Mouse (Mus musculus): Measurements from ENCODE around the gene 2700049A03Rik. TPM values are rescaled to one million over a fixed set of nuclear protein-coding genes. Genes with fewer than 3 reads are reported as not detected.

2700049A03Rik gene
- polyA plus RNA-seq, 1 experiment from 2014 or later: 18.7 TPM

DNA sequence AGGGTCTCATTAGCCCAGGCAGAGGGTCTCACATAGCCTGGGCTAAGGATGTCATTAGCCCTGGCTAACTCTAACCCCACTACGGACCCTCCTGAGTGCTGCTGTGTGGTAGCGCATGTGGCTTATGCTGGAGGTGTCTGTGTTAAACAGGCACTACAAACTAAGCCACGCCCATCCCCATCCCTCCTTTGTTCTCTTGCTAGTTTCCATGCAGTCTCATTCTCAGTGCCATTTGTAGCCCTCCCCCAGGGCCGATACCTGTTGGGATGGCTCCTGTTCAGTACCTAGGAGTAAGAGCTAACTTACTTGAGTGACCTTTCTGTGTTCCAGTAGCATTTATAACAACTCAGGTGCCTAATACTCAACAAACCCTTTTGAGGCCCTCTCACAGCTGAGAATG, 100.4 kb downstream of the 2700049A03Rik start:
- no peak overlapping the region for H3K4me3 ChIP-seq
- H3K9me3 ChIP-seq: peaks cover 7% of the 10 kb centered on the region
- no peaks in the 10 kb centered on the region for H3K27me3 ChIP-seq
- no peak overlapping the region for H3K9ac ChIP-seq
- H3K36me3 ChIP-seq: peaks cover 21% of the 10 kb centered on the region
- 87% methylated on average over 4 of the region's 4 CpGs for WGBS
- no peak overlapping the region for H3K27ac ChIP-seq
- no peak for ATAC-seq (ENCODE audit: insufficient number of reproducible peaks, insufficient read depth, low FRiP score, low TSS enrichment)
- H3K4me2 ChIP-seq (replicated peaks): no peak overlapping the region
- H3K4me1 ChIP-seq: 0 out of 2 replicates have a peak, but pooled peaks cover 2% of the 10 kb centered on the region

GRCm38 (mm10) chr12:71242791-71243190, 106.1 kb downstream of the 2700049A03Rik start:
- Histone ChIP-seq H3K27ac (no peak overlapping the region), H3K27me3 (no peaks in the 10 kb centered on the region), H3K4me3 (no peak overlapping the region), H3K9me3 (peaks cover 21% of the 10 kb centered on the region), H3K4me2 (replicated peaks) (no peak overlapping the region), H3K36me3 (peaks cover 44% of the 10 kb centered on the region), H3K4me1 (peaks cover 16% of the 10 kb centered on the region), H3K9ac (no peak overlapping the region)
- no peak for ATAC-seq (ENCODE audit: insufficient number of reproducible peaks, insufficient read depth, low FRiP score, low TSS enrichment)
- WGBS: 93% methylated on average over 9 of the region's 9 CpGs

DNA sequence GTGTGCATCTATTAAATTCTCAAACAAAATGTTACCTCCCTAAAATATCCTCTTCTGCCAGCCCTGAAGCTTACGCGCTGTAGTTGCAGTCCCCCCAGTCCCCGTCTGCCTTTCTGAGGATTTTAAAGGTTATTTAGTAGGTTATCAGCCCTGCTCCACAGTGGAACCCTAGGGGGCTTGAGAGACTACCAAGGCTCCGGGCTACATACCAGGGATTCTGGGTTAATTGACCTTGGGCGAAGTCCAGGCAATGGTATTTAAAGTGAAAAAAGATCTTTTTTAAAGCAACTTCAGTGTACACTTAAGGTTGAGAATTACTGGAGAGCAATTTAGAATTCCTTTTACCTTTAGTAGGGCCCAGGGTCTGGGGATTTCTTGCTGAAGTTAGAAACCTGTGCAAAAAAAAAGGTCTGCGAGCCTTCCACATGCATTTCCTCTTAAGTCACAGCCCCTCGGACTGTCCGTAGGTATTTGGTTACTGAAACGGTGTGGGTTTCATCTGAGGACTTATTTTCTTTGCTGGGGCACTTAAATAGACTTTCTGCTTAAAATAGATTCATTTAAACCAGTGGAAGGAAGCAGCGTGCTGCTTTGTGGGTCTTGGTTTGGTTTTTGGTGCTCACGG, 108.2 kb downstream of the 2700049A03Rik start:
- ATAC-seq (ENCODE audit: insufficient number of reproducible peaks, insufficient read depth, low FRiP score, low TSS enrichment): no peak
- Histone ChIP-seq H3K4me1 (peaks cover 21% of the 10 kb centered on the region), H3K27me3 (no peaks in the 10 kb centered on the region), H3K36me3 (peaks cover 42% of the 10 kb centered on the region), H3K4me2 (replicated peaks) (no peak overlapping the region), H3K9me3 (peaks cover 21% of the 10 kb centered on the region), H3K4me3 (no peak overlapping the region), H3K9ac (no peak overlapping the region), H3K27ac (peak overlapping the region; percentile 80)
- 34% methylated on average over 11 of the region's 11 CpGs for WGBS

- 84% methylated on average over 8 of the region's 8 CpGs for WGBS
- no peak overlapping the region for H3K9ac ChIP-seq
- peaks cover 27% of the 10 kb centered on the region for H3K4me1 ChIP-seq
- no peak overlapping the region for H3K27ac ChIP-seq
- peaks cover 23% of the 10 kb centered on the region for H3K36me3 ChIP-seq
- peaks cover 13% of the 10 kb centered on the region for H3K9me3 ChIP-seq
- H3K4me2 ChIP-seq (replicated peaks): no peak overlapping the region
- ATAC-seq (ENCODE audit: insufficient number of reproducible peaks, insufficient read depth, low FRiP score, low TSS enrichment): no peak
- no peaks in the 10 kb centered on the region for H3K27me3 ChIP-seq
- no peak overlapping the region for H3K4me3 ChIP-seq
These were observed 110.5 kb downstream of the 2700049A03Rik start for GRCm38 (mm10) chr12:71247191-71247590.

DNA sequence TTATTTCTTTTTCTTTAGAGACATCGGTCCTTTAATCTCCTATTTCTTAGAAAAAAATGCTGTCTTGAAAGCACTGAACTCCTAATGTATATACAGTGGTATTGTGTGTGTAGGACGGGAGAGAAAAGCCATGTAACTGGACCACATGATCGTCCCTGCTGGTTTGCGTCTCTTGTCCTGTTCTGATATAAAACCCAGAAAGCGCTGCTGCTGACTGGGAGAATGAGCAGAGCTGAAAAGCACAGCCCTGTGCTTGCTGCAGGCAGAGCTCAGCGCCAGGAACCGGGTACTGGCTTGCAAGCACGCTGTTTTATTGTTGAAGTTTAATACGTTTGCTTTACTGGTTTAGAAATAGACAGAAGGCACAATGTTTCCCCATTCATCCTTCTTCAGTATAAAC, 112.7 kb downstream of the 2700049A03Rik start:
- 69% methylated on average over 9 of the region's 9 CpGs for WGBS
- Histone ChIP-seq H3K27ac (peak overlapping the region; percentile 38; the same call in 1 of the 2 replicates), H3K9ac (no peak overlapping the region), H3K36me3 (peaks cover 1% of the 10 kb centered on the region; the same call in 1 of the 2 replicates), H3K9me3 (no peaks in the 10 kb centered on the region), H3K4me2 (replicated peaks) (no peak overlapping the region), H3K4me1 (peaks cover 32% of the 10 kb centered on the region), H3K27me3 (no peaks in the 10 kb centered on the region), H3K4me3 (no peak overlapping the region)
- no peak for ATAC-seq (ENCODE audit: insufficient number of reproducible peaks, insufficient read depth, low FRiP score, low TSS enrichment)

- Histone ChIP-seq H3K4me2 (replicated peaks) (no peak overlapping the region), H3K9me3 (no peaks in the 10 kb centered on the region), H3K36me3 (no peaks in the 10 kb centered on the region), H3K4me1 (peaks cover 19% of the 10 kb centered on the region; the same call in 1 of the 2 replicates), H3K4me3 (no peak overlapping the region), H3K9ac (no peak overlapping the region), H3K27ac (peak overlapping the region; percentile 23; the same call in 1 of the 2 replicates), H3K27me3 (no peaks in the 10 kb centered on the region)
- 41% methylated on average over 11 of the region's 11 CpGs for WGBS
- no peak for ATAC-seq (ENCODE audit: insufficient number of reproducible peaks, insufficient read depth, low FRiP score, low TSS enrichment)
These were observed 116.0 kb downstream of the 2700049A03Rik start for GRCm38 (mm10) chr12:71252509-71253167.

GRCm38 (mm10) chr12:71254779-71255178, 118.1 kb downstream of the 2700049A03Rik start:
- Histone ChIP-seq H3K4me2 (replicated peaks) (no peak overlapping the region), H3K36me3 (no peaks in the 10 kb centered on the region), H3K9me3 (no peaks in the 10 kb centered on the region), H3K27me3 (no peaks in the 10 kb centered on the region), H3K9ac (no peak overlapping the region), H3K4me1 (peaks cover 28% of the 10 kb centered on the region), H3K27ac (no peak overlapping the region), H3K4me3 (no peak overlapping the region)
- no peak for ATAC-seq (ENCODE audit: insufficient number of reproducible peaks, insufficient read depth, low FRiP score, low TSS enrichment)
- 60% methylated on average over 7 of the region's 7 CpGs for WGBS

DNA sequence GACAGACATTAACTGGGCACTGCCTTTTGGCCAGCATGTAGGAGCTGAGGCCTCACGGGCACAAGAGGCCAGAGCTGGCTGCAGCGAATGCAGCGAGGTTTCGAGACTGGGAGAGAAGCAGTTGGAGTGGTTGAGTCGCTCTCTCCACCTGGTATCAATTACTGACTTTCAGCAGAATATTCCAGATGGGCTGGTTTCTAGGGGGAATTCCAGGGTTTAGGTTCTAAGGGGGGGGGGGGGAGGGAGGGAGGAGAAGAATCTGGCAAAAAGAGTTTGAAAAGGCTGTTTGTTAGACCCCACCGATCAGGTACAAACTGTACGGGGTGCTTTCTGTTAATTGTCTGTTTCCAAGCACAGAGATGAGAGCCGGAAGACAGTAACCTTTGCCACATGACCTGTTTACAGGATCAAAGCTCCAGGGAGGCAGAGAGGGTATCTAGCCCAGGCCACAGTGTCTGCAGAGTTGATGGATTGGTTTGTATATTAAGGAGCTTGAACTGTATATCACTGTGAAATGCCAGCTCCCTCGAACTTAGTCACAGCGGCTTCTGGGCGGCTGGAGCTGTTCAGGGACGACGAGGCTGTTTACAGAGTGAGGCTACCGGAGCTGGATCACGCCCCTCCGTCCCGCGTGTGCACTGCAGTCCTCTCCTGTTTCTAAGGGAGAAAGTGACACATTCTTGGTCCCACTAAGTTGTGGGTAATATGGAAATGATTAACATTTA, 121.7 kb downstream of the 2700049A03Rik start:
- 0 out of 2 replicates have a peak, but pooled peaks cover 4% of the 10 kb centered on the region for H3K9me3 ChIP-seq
- ATAC-seq (ENCODE audit: insufficient number of reproducible peaks, insufficient read depth, low FRiP score, low TSS enrichment): no peak; the same call in 1 of the 2 replicates
- peak overlapping the region; percentile 94 for H3K27ac ChIP-seq
- no peaks in the 10 kb centered on the region for H3K36me3 ChIP-seq
- no peaks in the 10 kb centered on the region for H3K27me3 ChIP-seq
- no peak overlapping the region for H3K9ac ChIP-seq
- WGBS: 13% methylated on average over 18 of the region's 18 CpGs
- peaks cover 14% of the 10 kb centered on the region for H3K4me1 ChIP-seq
- peak overlapping the region; percentile 36 for H3K4me2 ChIP-seq (replicated peaks)
- H3K4me3 ChIP-seq: no peak overlapping the region

- 74% methylated on average over 4 of the region's 4 CpGs for WGBS
- Histone ChIP-seq H3K27ac (no peak overlapping the region), H3K9ac (no peak overlapping the region), H3K4me2 (replicated peaks) (no peak overlapping the region), H3K4me3 (no peak overlapping the region), H3K36me3 (no peaks in the 10 kb centered on the region), H3K4me1 (no peaks in the 10 kb centered on the region), H3K27me3 (no peaks in the 10 kb centered on the region), H3K9me3 (0 out of 2 replicates have a peak, but pooled peaks cover 4% of the 10 kb centered on the region)
- ATAC-seq (ENCODE audit: insufficient number of reproducible peaks, insufficient read depth, low FRiP score, low TSS enrichment): no peak
These were observed 127.6 kb downstream of the 2700049A03Rik start for GRCm38 (mm10) chr12:71264211-71264610.

DNA sequence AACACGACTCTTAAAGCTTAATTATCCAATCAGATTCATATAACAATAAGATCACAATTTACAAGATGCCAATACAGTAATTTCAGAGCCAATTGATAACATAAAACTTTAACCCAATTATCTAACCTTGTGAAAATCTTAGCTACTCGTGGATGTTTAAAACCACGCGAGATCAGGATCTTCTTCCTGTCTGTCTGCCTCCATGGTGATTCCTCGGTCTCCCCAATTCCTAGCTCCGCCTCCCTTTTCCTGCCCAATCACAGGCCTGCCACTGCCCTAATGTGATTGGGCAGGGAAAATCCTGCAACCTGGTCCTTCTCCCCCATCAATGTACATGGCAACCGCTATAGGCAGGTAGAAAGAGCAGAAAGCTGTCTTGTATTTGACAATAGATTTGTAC, 132.7 kb downstream of the 2700049A03Rik start:
- Histone ChIP-seq H3K27ac (no peak overlapping the region), H3K9ac (no peak overlapping the region), H3K4me3 (no peak overlapping the region), H3K4me1 (peaks cover 6% of the 10 kb centered on the region; the same call in 1 of the 2 replicates), H3K36me3 (no peaks in the 10 kb centered on the region), H3K4me2 (replicated peaks) (no peak overlapping the region), H3K9me3 (no peaks in the 10 kb centered on the region), H3K27me3 (no peaks in the 10 kb centered on the region)
- 87% methylated on average over 7 of the region's 7 CpGs for WGBS
- ATAC-seq (ENCODE audit: insufficient number of reproducible peaks, insufficient read depth, low FRiP score, low TSS enrichment): no peak

- H3K36me3 ChIP-seq: no peaks in the 10 kb centered on the region
- ATAC-seq (ENCODE audit: insufficient number of reproducible peaks, insufficient read depth, low FRiP score, low TSS enrichment): no peak
- 68% methylated on average over 5 of the region's 5 CpGs for WGBS
These were observed 134.5 kb downstream of the 2700049A03Rik start for GRCm38 (mm10) chr12:71271131-71271530.

More at GRCm38 (mm10) chr12:71271131-71271530, 134.5 kb downstream of the 2700049A03Rik start:
- no peaks in the 10 kb centered on the region for H3K9me3 ChIP-seq
- H3K9ac ChIP-seq: no peak overlapping the region
- no peak overlapping the region for H3K4me3 ChIP-seq
- no peak overlapping the region for H3K4me2 ChIP-seq (replicated peaks)
- H3K4me1 ChIP-seq: peaks cover 6% of the 10 kb centered on the region; the same call in 1 of the 2 replicates
- no peak overlapping the region for H3K27ac ChIP-seq
- no peaks in the 10 kb centered on the region for H3K27me3 ChIP-seq
